Mouse (Mus musculus) limb, embryonic 14.5 days (tissue): Measurements from ENCODE around the gene Foxj1. TPM values are rescaled to one million over a fixed set of nuclear protein-coding genes. Genes with fewer than 3 reads are reported as not detected.
"Not testable (repeated sequence)": the region's sequence is repeated elsewhere in the genome, so short reads cannot be mapped to it uniquely, and the experiment has no call there.

ENCODE experiments used
- ATAC-seq: fragments of 200-750 bp; cut with Nextera tagmentation; 2 replicates; pipeline ENCODE4 v1.8.0; 2017; ENCODE audit warnings: low read depth, moderate number of reproducible peaks, moderate TSS enrichment; ENCODE audit not compliant: low FRiP score
- DNase-seq: peaks from one replicate; pipeline ENCODE4 v3.0.0-alpha.2; 2015; ENCODE audit warnings: low spot score
- H3K27ac ChIP-seq: fragments of 300-500 bp; sonication (generic); replicated peaks from 2 replicates; pipeline ENCODE4 v1.5.1; 2014; ENCODE audit warnings: low read depth, mild to moderate bottlenecking, low read length, moderate library complexity, mixed read lengths
- H3K27me3 ChIP-seq: fragments of 300-500 bp; sonication (generic); 2 replicates; pipeline ENCODE4 v1.6.1; 2014; ENCODE audit warnings: low read length, mixed read lengths; ENCODE audit not compliant: control insufficient read depth, insufficient read depth
- H3K36me3 ChIP-seq: fragments of 300-500 bp; sonication (generic); 2 replicates; pipeline ENCODE4 v1.6.1; 2014; ENCODE audit warnings: mild to moderate bottlenecking, low read length, moderate library complexity, mixed read lengths; ENCODE audit not compliant: control insufficient read depth, insufficient read depth
- H3K4me1 ChIP-seq: fragments of 300-500 bp; sonication (generic); 2 replicates; pipeline ENCODE4 v1.6.1; 2014; ENCODE audit warnings: antibody characterized with exemption, low read length, mixed read lengths; ENCODE audit not compliant: control insufficient read depth, insufficient read depth
- H3K4me2 ChIP-seq: fragments of 300-500 bp; sonication (generic); replicated peaks from 2 replicates; pipeline ENCODE4 v1.6.1; 2014; ENCODE audit warnings: low read depth, mild to moderate bottlenecking, low read length, moderate library complexity; ENCODE audit not compliant: severe bottlenecking
- H3K4me3 ChIP-seq: fragments of 300-500 bp; sonication (generic); replicated peaks from 2 replicates; pipeline ENCODE4 v1.5.1; 2014; ENCODE audit warnings: low read length
- H3K9ac ChIP-seq: fragments of 300-500 bp; sonication (generic); 2 replicates; pipeline ENCODE4 v1.6.1; 2014; ENCODE audit warnings: mild to moderate bottlenecking, low read depth, low read length, moderate library complexity; ENCODE audit not compliant: severe bottlenecking
- H3K9me3 ChIP-seq: fragments of 300-500 bp; sonication (generic); 2 replicates; pipeline ENCODE4 v1.6.1; 2016; ENCODE audit warnings: low read length; ENCODE audit not compliant: control insufficient read depth
- POLR2A ChIP-seq: fragments of 200-500 bp; IDR thresholded peaks from 2 replicates; pipeline ENCODE4 v1.8.0; 2012; ENCODE audit warnings: inconsistent platforms, mild to moderate bottlenecking, moderate library complexity, borderline replicate concordance; ENCODE audit not compliant: insufficient read depth, insufficient read length; ENCODE audit errors: extremely low read depth
- WGBS: fragments of 180-500 bp; shearing (Covaris S2); extraction: QIAGEN DNeasy Blood & Tissue Kit; methylation state at CpG from one replicate; pipeline ENCODE4 v1.1.7; 2014; 5-methylcytosine and 5-hydroxymethylcytosine counted together
- polyA plus RNA-seq, 2 experiments: library from polyadenylated mRNA; depleted of rRNA in 1 of 2; stranded (reverse) in 1 of 2; unstranded in 1 of 2; fragments of >200 nt; fragmentation: Nextera tagmentation in 1 of 2; extraction: Ambion mirVana in 1 of 2; gene quantifications; 2 replicates each; pipeline versions ENCODE4 v1.2.1 to v1.2.3; 2012 to 2014

The Foxj1 gene
- polyA plus RNA-seq (2012; rRNA removed) (0.85 and 0.88 TPM in 2 replicates), polyA plus RNA-seq (2014; fragmentation: Nextera tagmentation; extraction: Ambion mirVana) (0.14 TPM in 1 of 2 replicates, not detected in the other)

- peaks cover 24% of the 10 kb centered on the region for H3K27me3 ChIP-seq
- DNase-seq = peak; percentile 94
- no peaks in the 10 kb centered on the region for H3K9me3 ChIP-seq
- H3K27ac ChIP-seq = 0 out of 2 replicates have a peak within 1 kb of the TSS, but pooled peaks have one; percentile 43
- peaks cover 10% of the 10 kb centered on the region; the same call in 1 of the 2 replicates for H3K36me3 ChIP-seq
- 0 out of 2 replicates have a peak, but pooled peaks have one; percentile 29 for TF ChIP-seq POLR2A
- H3K9ac ChIP-seq = peak within 1 kb of the TSS; percentile 67
- peaks cover 17% of the 10 kb centered on the region for H3K4me1 ChIP-seq
- peak within 1 kb of the TSS; percentile 99 for H3K4me2 ChIP-seq
- WGBS = under 1% methylated on average over 49 of the region's 61 CpGs
- ATAC-seq = peak; percentile 92
- H3K4me3 ChIP-seq = peak within 1 kb of the TSS; percentile 59
These were observed at the start of gene Foxj1 for GRCm38 (mm10) chr11:116335244-116336036. Foxj1 (minus strand) TSS chr11:116335399.

GRCm38 (mm10) chr11:116384171-116384570 lies 49.0 kb upstream of the Foxj1 start:
- Histone ChIP-seq H3K27ac (no peak overlapping the region), H3K9ac (no peak overlapping the region), H3K4me2 (no peak overlapping the region), H3K9me3 (no peaks in the 10 kb centered on the region), H3K4me1 (peaks cover 15% of the 10 kb centered on the region), H3K4me3 (no peak overlapping the region), H3K27me3 (no peaks in the 10 kb centered on the region), H3K36me3 (peaks cover 10% of the 10 kb centered on the region; the same call in 1 of the 2 replicates)
- 77% methylated on average over 11 of the region's 11 CpGs for WGBS
- ATAC-seq (no peak), DNase-seq (no peak)
- TF ChIP-seq POLR2A = no peak

- not testable (repeated sequence) for H3K27ac ChIP-seq, H3K9ac ChIP-seq, H3K27me3 ChIP-seq, H3K9me3 ChIP-seq, H3K4me3 ChIP-seq, DNase-seq, H3K4me2 ChIP-seq, ATAC-seq
- Histone ChIP-seq H3K4me1 (peaks cover 15% of the 10 kb centered on the region), H3K36me3 (peaks cover 10% of the 10 kb centered on the region; the same call in 1 of the 2 replicates)
- WGBS = 86% methylated on average over 5 of the region's 5 CpGs
These were observed 47.9 kb upstream of the Foxj1 start for GRCm38 (mm10) chr11:116383070-116383469.

GRCm38 (mm10) chr11:116380767-116381166 lies 45.6 kb upstream of the Foxj1 start:
- Histone ChIP-seq H3K9ac (no peak overlapping the region), H3K4me1 (no peaks in the 10 kb centered on the region), H3K27ac (no peak overlapping the region), H3K36me3 (peaks cover 10% of the 10 kb centered on the region), H3K4me3 (no peak overlapping the region), H3K27me3 (no peaks in the 10 kb centered on the region), H3K9me3 (no peaks in the 10 kb centered on the region), H3K4me2 (no peak overlapping the region)
- ATAC-seq (no peak), DNase-seq (no peak)
- no peak for TF ChIP-seq POLR2A
- WGBS = 83% methylated on average over 7 of the region's 7 CpGs

- TF ChIP-seq POLR2A = no peak
- Histone ChIP-seq H3K27me3 (no peaks in the 10 kb centered on the region), H3K27ac (no peak overlapping the region), H3K9ac (no peak overlapping the region), H3K4me1 (no peaks in the 10 kb centered on the region), H3K4me2 (no peak overlapping the region), H3K9me3 (no peaks in the 10 kb centered on the region), H3K36me3 (peaks cover 10% of the 10 kb centered on the region), H3K4me3 (no peak overlapping the region)
- WGBS = 80% methylated on average over 6 of the region's 6 CpGs
- ATAC-seq = no peak
- no peak for DNase-seq
These were observed 44.3 kb upstream of the Foxj1 start for GRCm38 (mm10) chr11:116379530-116379929.
